Mouse (Mus musculus): ENCODE measurements around the gene Arntl. TPM values are rescaled to one million over a fixed set of nuclear protein-coding genes. Genes with fewer than 3 reads are reported as not detected.

Gene Arntl
- polyA plus RNA-seq, 1 experiment from 2014 or later = 5.1 TPM

- H3K4me1 ChIP-seq (ENCODE audit: control insufficient read depth, insufficient read depth, low read length) = no peaks in the 10 kb centered on the region
- DNase-seq (ENCODE audit: low spot score, missing footprints) (no peak), ATAC-seq (ENCODE audit: low FRiP score) (no peak)
- H3K4me2 ChIP-seq = no peak overlapping the region
- no peaks in the 10 kb centered on the region for H3K27me3 ChIP-seq (ENCODE audit: control insufficient read depth, insufficient read depth, low read length)
- no peaks in the 10 kb centered on the region for H3K9me3 ChIP-seq (ENCODE audit: control insufficient read depth, low read length)
- WGBS = 88% methylated on average over 3 of the region's 3 CpGs
- H3K9ac ChIP-seq (ENCODE audit: low read length) = no peak overlapping the region
- H3K36me3 ChIP-seq (ENCODE audit: control insufficient read depth, insufficient read depth, low read length) = no peaks in the 10 kb centered on the region
- no peak overlapping the region for H3K27ac ChIP-seq (ENCODE audit: low read depth, low read length)
- no peak overlapping the region for H3K4me3 ChIP-seq (ENCODE audit: low read depth, low read length)
Measured at GRCm38 (mm10) chr7:113219864-113220263, 12.6 kb downstream of the Arntl start.

- no peak for ATAC-seq (ENCODE audit: low FRiP score)
- H3K36me3 ChIP-seq (ENCODE audit: control insufficient read depth, insufficient read depth, low read length) = no peaks in the 10 kb centered on the region
Measured at GRCm38 (mm10) chr7:113220691-113221238, 13.5 kb downstream of the Arntl start.

GRCm38 (mm10) chr7:113222821-113223220 is 15.6 kb downstream of the Arntl start:
- Histone ChIP-seq H3K9me3 (ENCODE audit: control insufficient read depth, low read length) (no peaks in the 10 kb centered on the region), H3K27ac (ENCODE audit: low read depth, low read length) (no peak overlapping the region), H3K4me3 (ENCODE audit: low read depth, low read length) (no peak overlapping the region), H3K9ac (ENCODE audit: low read length) (no peak overlapping the region), H3K4me2 (no peak overlapping the region), H3K36me3 (ENCODE audit: control insufficient read depth, insufficient read depth, low read length) (no peaks in the 10 kb centered on the region), H3K27me3 (ENCODE audit: control insufficient read depth, insufficient read depth, low read length) (no peaks in the 10 kb centered on the region), H3K4me1 (ENCODE audit: control insufficient read depth, insufficient read depth, low read length) (no peaks in the 10 kb centered on the region)
- ATAC-seq (ENCODE audit: low FRiP score) (no peak), DNase-seq (ENCODE audit: low spot score, missing footprints) (peak; percentile 62)
- WGBS = 85% methylated on average over 5 of the region's 5 CpGs

More at GRCm38 (mm10) chr7:113220691-113221238, 13.5 kb downstream of the Arntl start:
- no peaks in the 10 kb centered on the region for H3K27me3 ChIP-seq (ENCODE audit: control insufficient read depth, insufficient read depth, low read length)
- DNase-seq (ENCODE audit: low spot score, missing footprints) = no peak
- H3K4me1 ChIP-seq (ENCODE audit: control insufficient read depth, insufficient read depth, low read length) = no peaks in the 10 kb centered on the region
- no peak overlapping the region for H3K4me2 ChIP-seq
- no peaks in the 10 kb centered on the region for H3K9me3 ChIP-seq (ENCODE audit: control insufficient read depth, low read length)
- no peak overlapping the region for H3K27ac ChIP-seq (ENCODE audit: low read depth, low read length)
- H3K4me3 ChIP-seq (ENCODE audit: low read depth, low read length) = no peak overlapping the region
- 75% methylated on average over 6 of the region's 6 CpGs for WGBS
- no peak overlapping the region for H3K9ac ChIP-seq (ENCODE audit: low read length)

- H3K4me1 ChIP-seq (ENCODE audit: control insufficient read depth, insufficient read depth, low read length) = no peaks in the 10 kb centered on the region
- H3K4me2 ChIP-seq = no peak overlapping the region
- ATAC-seq (ENCODE audit: low FRiP score) (no peak), DNase-seq (ENCODE audit: low spot score, missing footprints) (peak; percentile 28)
- no peak overlapping the region for H3K27ac ChIP-seq (ENCODE audit: low read depth, low read length)
- H3K4me3 ChIP-seq (ENCODE audit: low read depth, low read length) = no peak overlapping the region
- no peaks in the 10 kb centered on the region for H3K27me3 ChIP-seq (ENCODE audit: control insufficient read depth, insufficient read depth, low read length)
- no peaks in the 10 kb centered on the region for H3K36me3 ChIP-seq (ENCODE audit: control insufficient read depth, insufficient read depth, low read length)
- H3K9ac ChIP-seq (ENCODE audit: low read length) = no peak overlapping the region
- H3K9me3 ChIP-seq (ENCODE audit: control insufficient read depth, low read length) = no peaks in the 10 kb centered on the region
- 85% methylated on average over 1 of the region's 1 CpGs for WGBS
Measured at GRCm38 (mm10) chr7:113224620-113225019, 17.4 kb downstream of the Arntl start.

- WGBS = 80% methylated on average over 6 of the region's 6 CpGs
- ATAC-seq (ENCODE audit: low FRiP score) (no peak), DNase-seq (ENCODE audit: low spot score, missing footprints) (peak; percentile 60)
- Histone ChIP-seq H3K4me3 (ENCODE audit: low read depth, low read length) (no peak overlapping the region), H3K4me1 (ENCODE audit: control insufficient read depth, insufficient read depth, low read length) (no peaks in the 10 kb centered on the region), H3K4me2 (no peak overlapping the region), H3K36me3 (ENCODE audit: control insufficient read depth, insufficient read depth, low read length) (no peaks in the 10 kb centered on the region), H3K27me3 (ENCODE audit: control insufficient read depth, insufficient read depth, low read length) (no peaks in the 10 kb centered on the region), H3K9ac (ENCODE audit: low read length) (no peak overlapping the region), H3K9me3 (ENCODE audit: control insufficient read depth, low read length) (no peaks in the 10 kb centered on the region), H3K27ac (ENCODE audit: low read depth, low read length) (no peak overlapping the region)
Measured at GRCm38 (mm10) chr7:113228498-113228897, 21.2 kb downstream of the Arntl start.

- no peak for ATAC-seq (ENCODE audit: low FRiP score)
- WGBS = 93% methylated on average over 8 of the region's 8 CpGs
- no peak overlapping the region for H3K9ac ChIP-seq (ENCODE audit: low read length)
Measured at GRCm38 (mm10) chr7:113236135-113236534, 28.9 kb downstream of the Arntl start.

GRCm38 (mm10) chr7:113238365-113238764 is 31.1 kb downstream of the Arntl start:
- WGBS = 67% methylated on average over 6 of the region's 6 CpGs
- no peaks in the 10 kb centered on the region for H3K27me3 ChIP-seq (ENCODE audit: control insufficient read depth, insufficient read depth, low read length)
- no peak overlapping the region for H3K27ac ChIP-seq (ENCODE audit: low read depth, low read length)
- no peaks in the 10 kb centered on the region for H3K4me1 ChIP-seq (ENCODE audit: control insufficient read depth, insufficient read depth, low read length)
- H3K36me3 ChIP-seq (ENCODE audit: control insufficient read depth, insufficient read depth, low read length) = no peaks in the 10 kb centered on the region
- H3K4me3 ChIP-seq (ENCODE audit: low read depth, low read length) = no peak overlapping the region
- H3K9ac ChIP-seq (ENCODE audit: low read length) = no peak overlapping the region
- DNase-seq (ENCODE audit: low spot score, missing footprints) = peak; percentile 73
- H3K9me3 ChIP-seq (ENCODE audit: control insufficient read depth, low read length) = no peaks in the 10 kb centered on the region
- no peak overlapping the region for H3K4me2 ChIP-seq
- no peak for ATAC-seq (ENCODE audit: low FRiP score)

More at GRCm38 (mm10) chr7:113236135-113236534, 28.9 kb downstream of the Arntl start:
- no peak overlapping the region for H3K27ac ChIP-seq (ENCODE audit: low read depth, low read length)
- no peaks in the 10 kb centered on the region for H3K27me3 ChIP-seq (ENCODE audit: control insufficient read depth, insufficient read depth, low read length)
- no peak overlapping the region for H3K4me3 ChIP-seq (ENCODE audit: low read depth, low read length)
- H3K4me2 ChIP-seq = no peak overlapping the region
- peak; percentile 33 for DNase-seq (ENCODE audit: low spot score, missing footprints)
- no peaks in the 10 kb centered on the region for H3K4me1 ChIP-seq (ENCODE audit: control insufficient read depth, insufficient read depth, low read length)
- H3K9me3 ChIP-seq (ENCODE audit: control insufficient read depth, low read length) = no peaks in the 10 kb centered on the region
- H3K36me3 ChIP-seq (ENCODE audit: control insufficient read depth, insufficient read depth, low read length) = no peaks in the 10 kb centered on the region

GRCm38 (mm10) chr7:113239448-113240130 is 32.3 kb downstream of the Arntl start:
- 75% methylated on average over 4 of the region's 4 CpGs for WGBS
- Histone ChIP-seq H3K36me3 (ENCODE audit: control insufficient read depth, insufficient read depth, low read length) (no peaks in the 10 kb centered on the region), H3K9ac (ENCODE audit: low read length) (no peak overlapping the region), H3K9me3 (ENCODE audit: control insufficient read depth, low read length) (no peaks in the 10 kb centered on the region), H3K4me3 (ENCODE audit: low read depth, low read length) (no peak overlapping the region), H3K4me1 (ENCODE audit: control insufficient read depth, insufficient read depth, low read length) (no peaks in the 10 kb centered on the region), H3K27ac (ENCODE audit: low read depth, low read length) (no peak overlapping the region), H3K4me2 (no peak overlapping the region), H3K27me3 (ENCODE audit: control insufficient read depth, insufficient read depth, low read length) (no peaks in the 10 kb centered on the region)
- DNase-seq (ENCODE audit: low spot score, missing footprints) = peak; percentile 12
- ATAC-seq (ENCODE audit: low FRiP score) = no peak

GRCm38 (mm10) chr7:113240438-113240837 is 33.2 kb downstream of the Arntl start:
- Histone ChIP-seq H3K27me3 (ENCODE audit: control insufficient read depth, insufficient read depth, low read length) (no peaks in the 10 kb centered on the region), H3K4me3 (ENCODE audit: low read depth, low read length) (no peak overlapping the region), H3K36me3 (ENCODE audit: control insufficient read depth, insufficient read depth, low read length) (no peaks in the 10 kb centered on the region), H3K9me3 (ENCODE audit: control insufficient read depth, low read length) (no peaks in the 10 kb centered on the region), H3K4me2 (no peak overlapping the region), H3K9ac (ENCODE audit: low read length) (no peak overlapping the region), H3K4me1 (ENCODE audit: control insufficient read depth, insufficient read depth, low read length) (no peaks in the 10 kb centered on the region), H3K27ac (ENCODE audit: low read depth, low read length) (no peak overlapping the region)
- DNase-seq (ENCODE audit: low spot score, missing footprints) (no peak), ATAC-seq (ENCODE audit: low FRiP score) (no peak)
- WGBS = 97% methylated on average over 1 of the region's 1 CpGs
